Mouse (Mus musculus) limb, embryonic 15.5 days (tissue): ENCODE measurements at regions not wholly inside any gene's neighbourhood (a gene's known extent, or its start where the extent isn't known, plus 50 kb on each side); places are given as distances from the start of the nearest gene placed in this dataset.
A peak's percentile ranks its signal among the peaks of the same experiment; 100 is the strongest.

Experiments used
- ATAC-seq: fragments of 200-750 bp; cut with Nextera tagmentation; 2 replicates; pipeline ENCODE4 v1.8.0; 2017; ENCODE audit warnings: low read depth, moderate TSS enrichment; ENCODE audit not compliant: insufficient number of reproducible peaks, low FRiP score, low TSS enrichment
- H3K27ac ChIP-seq: fragments of 300-500 bp; sonication (generic); 2 replicates; pipeline ENCODE4 v1.5.1; 2015; ENCODE audit warnings: moderate library complexity, mild to moderate bottlenecking, inconsistent platforms
- H3K27me3 ChIP-seq: fragments of 300-500 bp; sonication (generic); 2 replicates; pipeline ENCODE4 v1.6.1; 2015; ENCODE audit warnings: inconsistent platforms
- H3K36me3 ChIP-seq: fragments of 300-500 bp; sonication (generic); 2 replicates; pipeline ENCODE4 v1.6.1; 2015; ENCODE audit warnings: inconsistent platforms
- H3K4me1 ChIP-seq: fragments of 300-500 bp; sonication (generic); 2 replicates; pipeline ENCODE4 v1.6.1; 2015; ENCODE audit warnings: inconsistent platforms
- H3K4me2 ChIP-seq: fragments of 300-500 bp; sonication (generic); 2 replicates; pipeline ENCODE4 v1.6.1; 2015; ENCODE audit warnings: mild to moderate bottlenecking, inconsistent platforms
- H3K4me3 ChIP-seq: fragments of 300-500 bp; sonication (generic); 2 replicates; pipeline ENCODE4 v1.5.1; 2015; ENCODE audit warnings: mild to moderate bottlenecking, inconsistent platforms
- H3K9ac ChIP-seq: fragments of 300-500 bp; sonication (generic); 2 replicates; pipeline ENCODE4 v1.6.1; 2015; ENCODE audit warnings: inconsistent platforms
- H3K9me3 ChIP-seq: fragments of 300-500 bp; sonication (generic); 2 replicates; pipeline ENCODE4 v1.6.1; 2016; ENCODE audit warnings: inconsistent platforms
- WGBS: fragments of 180-500 bp; shearing (Covaris S2); methylation state at CpG from one replicate; pipeline ENCODE4 v1.1.7; 2015; 5-methylcytosine and 5-hydroxymethylcytosine counted together

DNA sequence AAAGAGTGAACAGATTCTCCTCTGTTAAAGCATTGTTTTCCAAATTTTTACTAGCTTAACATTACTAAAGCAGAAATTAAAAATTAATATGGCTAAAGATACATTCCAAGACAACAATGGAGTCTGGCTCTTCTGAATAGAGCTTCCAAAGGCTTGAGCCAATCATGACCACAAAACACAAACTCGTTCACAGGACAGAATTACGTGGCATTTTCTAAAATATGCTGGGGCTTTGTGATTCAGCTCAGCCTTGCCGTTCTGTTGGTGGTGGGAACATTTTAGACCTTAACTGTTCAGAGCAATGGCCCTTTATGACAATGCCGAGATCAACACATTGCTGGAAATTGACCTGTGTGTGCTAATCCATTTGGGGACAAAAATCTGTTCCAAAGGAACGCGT lies 318.7 kb downstream of the Setd4 start:
- WGBS: 93% methylated on average over 6 of the region's 6 CpGs
- H3K4me1 ChIP-seq: no peaks in the 10 kb centered on the region
- no peaks in the 10 kb centered on the region for H3K36me3 ChIP-seq
- no peak overlapping the region for H3K4me2 ChIP-seq
- no peaks in the 10 kb centered on the region for H3K9me3 ChIP-seq
- H3K4me3 ChIP-seq: no peak overlapping the region
- no peak overlapping the region for H3K9ac ChIP-seq
- H3K27me3 ChIP-seq: peaks cover 2% of the 10 kb centered on the region; the same call in 1 of the 2 replicates
- no peak for ATAC-seq
- H3K27ac ChIP-seq: no peak overlapping the region

DNA sequence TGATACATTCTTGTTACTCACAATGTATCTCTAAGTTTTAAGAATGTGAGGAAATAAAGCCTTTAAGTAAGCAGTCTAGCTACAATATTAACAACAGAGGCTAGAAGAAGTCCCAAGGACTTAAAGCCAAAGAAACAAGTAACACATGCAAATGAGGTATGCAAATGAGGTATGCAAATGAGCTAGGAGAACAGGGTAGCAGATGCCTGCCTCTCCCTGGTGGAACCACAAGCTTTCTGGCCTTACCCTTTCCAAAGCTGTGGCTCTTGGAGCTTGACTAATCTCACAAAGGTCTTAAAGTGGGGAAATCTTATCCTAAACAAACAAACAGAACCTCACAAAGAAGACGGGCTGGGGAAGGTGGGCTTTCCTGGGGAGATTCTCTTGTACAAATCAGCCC lies 322.1 kb downstream of the Setd4 start:
- no peak overlapping the region for H3K27ac ChIP-seq
- H3K36me3 ChIP-seq: no peaks in the 10 kb centered on the region
- no peaks in the 10 kb centered on the region for H3K4me1 ChIP-seq
- H3K4me3 ChIP-seq: no peak overlapping the region
- no peaks in the 10 kb centered on the region for H3K9me3 ChIP-seq
- ATAC-seq: no peak
- H3K27me3 ChIP-seq: peaks cover 4% of the 10 kb centered on the region; the same call in 1 of the 2 replicates
- H3K9ac ChIP-seq: no peak overlapping the region
- 19% methylated on average over 1 of the region's 1 CpGs for WGBS
- no peak overlapping the region for H3K4me2 ChIP-seq

DNA sequence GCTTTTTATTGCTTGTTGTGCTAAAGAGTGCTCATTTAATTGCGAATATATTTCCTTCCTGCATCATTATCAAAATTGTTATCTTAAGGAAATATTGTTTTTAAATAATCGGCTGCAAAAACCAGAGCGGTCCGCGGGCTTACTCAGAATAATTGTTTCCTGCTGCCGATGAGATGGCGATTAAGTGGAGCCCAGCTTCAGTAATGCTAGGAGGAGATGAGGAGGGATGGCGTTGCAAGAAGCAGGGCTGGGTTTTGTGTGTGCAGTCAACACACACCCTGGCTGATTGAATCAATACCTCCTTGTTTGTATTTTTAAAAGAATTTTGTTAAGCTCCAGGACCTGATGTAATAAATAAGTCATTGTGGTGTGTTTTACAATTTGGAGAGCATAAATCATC lies 331.2 kb downstream of the Setd4 start:
- ATAC-seq: no peak
- Histone ChIP-seq H3K27me3 (peaks cover 19% of the 10 kb centered on the region; the same call in 1 of the 2 replicates), H3K4me3 (no peak overlapping the region), H3K27ac (no peak overlapping the region), H3K4me1 (no peaks in the 10 kb centered on the region), H3K9ac (no peak overlapping the region), H3K4me2 (no peak overlapping the region; the same call in 1 of the 2 replicates), H3K36me3 (no peaks in the 10 kb centered on the region), H3K9me3 (no peaks in the 10 kb centered on the region)
- 23% methylated on average over 8 of the region's 8 CpGs for whole genome bisulfite sequencing

DNA sequence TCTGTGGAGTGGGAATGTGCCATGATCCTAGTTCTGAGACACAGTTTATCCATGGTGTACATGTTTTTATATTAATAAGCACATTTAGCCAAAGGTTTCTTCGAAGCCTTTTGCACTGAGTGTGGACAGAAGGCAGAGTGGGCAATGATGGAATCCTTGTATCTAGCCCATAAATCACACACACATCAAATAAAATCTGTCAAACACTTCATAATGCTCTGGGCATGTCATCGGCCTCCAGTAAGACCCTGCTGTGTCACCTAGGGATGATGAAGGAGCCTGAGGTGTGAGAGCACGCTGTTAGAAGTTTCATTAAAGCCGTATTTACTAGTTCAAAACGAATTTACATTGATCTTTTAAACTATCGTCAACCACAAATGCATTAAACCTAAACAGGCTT lies 331.7 kb downstream of the Setd4 start:
- Histone ChIP-seq H3K27ac (no peak overlapping the region), H3K4me3 (no peak overlapping the region), H3K4me2 (no peak overlapping the region; the same call in 1 of the 2 replicates), H3K27me3 (peaks cover 24% of the 10 kb centered on the region), H3K36me3 (no peaks in the 10 kb centered on the region), H3K9ac (no peak overlapping the region), H3K9me3 (no peaks in the 10 kb centered on the region), H3K4me1 (no peaks in the 10 kb centered on the region)
- ATAC-seq: no peak
- 24% methylated on average over 6 of the region's 6 CpGs for WGBS

DNA sequence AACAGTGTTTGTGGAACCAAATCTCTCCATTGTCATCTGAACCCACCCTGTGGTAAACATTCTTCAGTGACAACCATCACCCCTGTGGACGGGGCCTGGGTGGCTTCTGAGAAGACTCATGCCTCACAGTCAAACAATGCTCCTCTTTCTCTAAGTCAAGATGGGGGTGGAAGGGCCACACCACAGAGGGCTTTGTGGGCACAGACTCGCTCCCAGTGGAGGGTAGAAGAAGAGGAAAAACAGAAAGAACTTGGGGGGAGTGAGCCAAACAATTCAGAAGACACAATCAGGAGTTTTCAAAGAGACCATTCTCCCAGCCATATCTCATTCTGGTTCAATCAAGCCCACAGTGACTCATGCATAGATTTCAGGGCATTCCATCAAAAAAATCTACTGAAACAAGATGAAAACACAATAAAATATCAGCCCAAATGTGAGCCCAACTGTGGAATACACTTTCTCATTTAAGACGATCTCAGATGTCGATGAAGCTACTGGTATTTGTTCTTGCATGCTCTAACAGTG lies 339.7 kb downstream of the Setd4 start:
- no peaks in the 10 kb centered on the region for H3K36me3 ChIP-seq
- H3K4me2 ChIP-seq: no peak overlapping the region
- H3K9ac ChIP-seq: no peak overlapping the region
- H3K4me1 ChIP-seq: no peaks in the 10 kb centered on the region
- ATAC-seq: no peak
- peaks cover 36% of the 10 kb centered on the region for H3K27me3 ChIP-seq
- H3K9me3 ChIP-seq: no peaks in the 10 kb centered on the region
- no peak overlapping the region for H3K27ac ChIP-seq
- H3K4me3 ChIP-seq: no peak overlapping the region
- WGBS: 64% methylated on average over 4 of the region's 4 CpGs

DNA sequence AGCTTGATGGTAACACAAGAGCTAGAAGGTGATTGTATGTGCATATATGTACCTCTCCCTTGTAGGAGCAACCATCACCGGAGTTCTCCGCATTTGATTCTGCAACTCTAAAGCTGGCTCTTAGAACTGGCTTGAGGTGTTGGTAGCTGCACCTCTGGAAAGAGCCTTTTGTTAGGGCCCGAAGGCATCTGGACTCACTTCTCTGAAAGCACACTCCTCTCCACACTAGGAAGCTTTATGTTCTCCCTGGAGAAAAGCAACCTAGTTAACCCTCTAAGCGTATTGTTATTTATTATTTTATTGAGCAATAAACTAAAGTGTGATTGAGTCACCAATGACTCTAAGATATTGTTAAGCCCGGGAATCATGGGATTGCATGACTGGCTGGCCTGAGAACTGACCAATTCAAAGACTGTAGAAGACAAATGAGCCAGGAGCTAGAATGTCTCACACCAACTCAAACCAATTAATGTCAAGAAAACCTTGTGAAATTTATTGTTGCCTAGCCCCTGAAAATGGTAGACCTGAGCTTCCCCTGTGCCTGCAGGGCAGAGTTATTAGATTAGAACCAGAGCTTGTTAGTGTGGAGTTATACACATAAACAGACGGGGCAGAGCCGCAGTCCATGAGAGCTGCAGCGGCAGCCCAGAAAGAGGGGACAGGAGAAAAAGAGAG lies 340.6 kb downstream of the Setd4 start:
- H3K4me2 ChIP-seq: no peak overlapping the region
- ATAC-seq: no peak

DNA sequence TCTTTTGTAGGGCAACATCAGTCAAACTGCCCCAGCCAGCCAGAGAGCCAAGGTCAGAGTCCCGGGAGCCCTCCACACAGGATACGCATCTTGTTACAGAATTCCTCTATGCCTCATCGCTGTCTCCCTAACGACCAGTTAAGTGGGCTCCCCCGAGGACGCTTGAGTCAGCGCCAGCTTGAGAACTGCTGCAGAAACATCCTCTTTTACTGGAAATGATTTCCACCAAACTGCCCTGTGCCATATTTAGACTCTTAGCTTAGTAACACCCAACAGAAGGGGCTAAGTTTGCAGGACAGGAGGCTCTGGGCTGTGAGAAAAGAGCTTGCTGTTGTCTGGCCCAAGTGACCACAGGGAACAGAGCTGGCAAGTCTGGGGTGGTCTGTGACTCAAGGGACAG lies 357.0 kb downstream of the Setd4 start:
- H3K36me3 ChIP-seq: no peaks in the 10 kb centered on the region
- H3K27me3 ChIP-seq: no peaks in the 10 kb centered on the region
- no peaks in the 10 kb centered on the region for H3K9me3 ChIP-seq
- H3K4me1 ChIP-seq: no peaks in the 10 kb centered on the region
- no peak overlapping the region for H3K4me2 ChIP-seq
- ATAC-seq: no peak
- H3K27ac ChIP-seq: peak overlapping the region; percentile 14; the same call in 1 of the 2 replicates
- 33% methylated on average over 7 of the region's 7 CpGs for WGBS
- no peak overlapping the region for H3K4me3 ChIP-seq
- H3K9ac ChIP-seq: no peak overlapping the region

More for the DNA sequence above, 340.6 kb downstream of the Setd4 start:
- no peak overlapping the region for H3K9ac ChIP-seq
- no peaks in the 10 kb centered on the region for H3K4me1 ChIP-seq
- H3K27me3 ChIP-seq: peaks cover 31% of the 10 kb centered on the region
- 26% methylated on average over 8 of the region's 8 CpGs for WGBS
- no peak overlapping the region for H3K27ac ChIP-seq
- no peaks in the 10 kb centered on the region for H3K36me3 ChIP-seq
- H3K9me3 ChIP-seq: no peaks in the 10 kb centered on the region
- H3K4me3 ChIP-seq: no peak overlapping the region

DNA sequence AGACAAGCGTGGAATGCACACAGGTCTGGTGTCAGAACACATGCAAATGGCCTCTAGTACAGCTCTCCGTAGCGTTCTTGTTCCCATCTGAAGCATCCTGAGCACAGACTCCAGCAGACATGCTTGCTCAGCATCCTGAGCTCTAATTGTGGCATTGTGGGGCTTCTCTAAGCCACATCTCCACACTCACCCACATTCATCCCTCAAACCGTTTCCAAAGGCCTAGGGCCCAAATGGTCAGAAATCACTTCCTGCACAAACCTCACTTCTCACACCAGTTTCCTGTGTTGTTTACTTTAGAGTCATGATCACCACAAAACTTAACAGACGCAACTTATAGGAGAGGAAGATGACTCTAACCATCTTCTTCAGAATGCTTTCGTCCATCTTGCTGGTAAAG lies 358.1 kb downstream of the Setd4 start:
- no peaks in the 10 kb centered on the region for H3K4me1 ChIP-seq
- no peaks in the 10 kb centered on the region for H3K27me3 ChIP-seq
- H3K9me3 ChIP-seq: no peaks in the 10 kb centered on the region
- H3K9ac ChIP-seq: no peak overlapping the region
- no peak overlapping the region for H3K4me3 ChIP-seq
- H3K4me2 ChIP-seq: no peak overlapping the region
- H3K36me3 ChIP-seq: no peaks in the 10 kb centered on the region
- no peak for ATAC-seq
- WGBS: 76% methylated on average over 6 of the region's 6 CpGs
- no peak overlapping the region for H3K27ac ChIP-seq

DNA sequence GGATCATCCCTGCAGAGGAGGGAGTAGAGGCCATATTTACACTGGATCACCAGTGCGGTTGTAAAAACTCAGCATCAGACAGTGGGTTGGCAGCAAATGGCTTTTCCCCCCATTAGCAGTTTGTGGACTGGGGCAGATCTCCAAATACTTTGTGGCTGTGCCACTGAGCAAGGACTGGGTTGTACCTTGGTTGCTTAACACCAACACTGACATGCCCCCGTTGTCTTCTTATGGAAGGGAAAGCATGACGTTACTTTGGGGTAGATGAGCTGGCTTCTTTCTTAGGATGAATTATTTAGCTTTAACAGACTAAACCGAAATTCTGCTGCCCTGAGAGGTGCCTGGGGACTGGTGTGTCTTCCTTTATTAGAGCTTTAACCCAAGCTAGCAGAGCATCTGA lies 365.0 kb downstream of the Setd4 start:
- no peaks in the 10 kb centered on the region for H3K9me3 ChIP-seq
- no peak overlapping the region for H3K4me2 ChIP-seq
- no peak for ATAC-seq
- no peak overlapping the region for H3K4me3 ChIP-seq
- no peak overlapping the region for H3K27ac ChIP-seq
- 74% methylated on average over 4 of the region's 4 CpGs for WGBS
- H3K36me3 ChIP-seq: no peaks in the 10 kb centered on the region
- no peaks in the 10 kb centered on the region for H3K4me1 ChIP-seq
- H3K9ac ChIP-seq: no peak overlapping the region
- H3K27me3 ChIP-seq: no peaks in the 10 kb centered on the region

DNA sequence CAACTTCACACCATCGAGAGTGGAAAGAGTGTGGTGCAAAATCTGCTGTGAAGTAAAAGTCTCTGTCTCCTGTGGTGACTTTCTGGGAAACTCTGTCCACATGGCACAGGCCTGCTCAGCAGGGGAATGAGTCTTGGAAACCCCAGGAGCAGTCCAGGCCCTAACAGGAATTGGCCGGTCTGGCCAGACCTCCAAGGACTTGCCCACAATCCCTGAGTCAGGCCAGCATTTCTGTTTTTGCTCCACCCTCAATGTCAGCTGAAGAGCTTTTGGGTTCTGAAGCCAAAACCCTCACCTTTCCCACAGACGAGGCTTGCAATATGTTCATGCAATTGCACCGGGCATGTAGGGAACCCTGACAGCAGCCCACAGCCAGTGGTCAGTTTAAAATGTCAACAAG lies 365.5 kb downstream of the Setd4 start:
- WGBS: 68% methylated on average over 4 of the region's 4 CpGs
- Histone ChIP-seq H3K4me3 (no peak overlapping the region), H3K4me2 (no peak overlapping the region), H3K9me3 (no peaks in the 10 kb centered on the region), H3K4me1 (no peaks in the 10 kb centered on the region), H3K36me3 (no peaks in the 10 kb centered on the region), H3K9ac (no peak overlapping the region), H3K27me3 (no peaks in the 10 kb centered on the region), H3K27ac (no peak overlapping the region)
- ATAC-seq: no peak

DNA sequence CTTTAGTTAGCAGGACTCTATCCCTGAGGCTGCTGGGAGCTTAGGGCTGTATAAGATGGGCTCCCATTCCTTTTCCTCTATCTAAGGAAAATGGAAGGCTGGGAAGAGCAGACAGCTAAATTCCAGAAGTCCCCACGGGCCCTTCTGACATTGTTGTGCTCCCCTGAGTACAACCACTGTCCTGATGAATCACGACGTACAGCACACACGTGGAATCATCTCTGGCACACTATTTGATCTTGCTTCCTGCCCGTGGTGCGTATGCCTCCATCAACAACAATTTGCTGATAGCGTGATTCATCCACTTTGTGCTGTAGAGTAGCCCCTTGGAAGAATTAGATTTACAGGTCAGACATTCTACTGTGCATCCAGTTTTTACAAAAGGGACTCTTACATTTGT lies 378.2 kb downstream of the Setd4 start:
- Histone ChIP-seq H3K4me1 (no peaks in the 10 kb centered on the region), H3K9me3 (no peaks in the 10 kb centered on the region), H3K27me3 (no peaks in the 10 kb centered on the region), H3K36me3 (no peaks in the 10 kb centered on the region), H3K4me3 (no peak overlapping the region), H3K4me2 (no peak overlapping the region), H3K27ac (no peak overlapping the region), H3K9ac (no peak overlapping the region)
- no peak for ATAC-seq
- 84% methylated on average over 7 of the region's 7 CpGs for WGBS

DNA sequence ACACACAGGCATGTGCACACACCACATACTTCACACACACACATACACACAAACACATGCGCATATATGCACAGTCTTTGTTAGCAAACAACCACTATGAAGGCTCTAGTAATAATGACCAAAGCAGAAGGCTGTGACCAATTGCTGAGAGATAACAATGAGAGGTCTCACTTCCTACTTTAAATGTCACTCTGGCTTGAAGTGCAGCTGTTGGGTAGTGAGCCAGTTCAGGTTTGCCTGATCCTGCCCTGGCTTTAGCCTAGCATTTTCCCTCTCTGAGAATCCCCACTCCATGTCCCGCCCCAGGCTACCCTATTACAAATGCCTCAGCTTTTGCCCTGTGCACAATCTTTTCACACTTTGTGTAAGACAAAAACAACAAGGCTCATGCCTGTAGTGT lies 378.7 kb downstream of the Setd4 start:
- H3K9me3 ChIP-seq: no peaks in the 10 kb centered on the region
- 86% methylated on average over 2 of the region's 2 CpGs for WGBS
- no peaks in the 10 kb centered on the region for H3K36me3 ChIP-seq
- H3K27me3 ChIP-seq: no peaks in the 10 kb centered on the region
- no peak overlapping the region for H3K4me3 ChIP-seq
- no peaks in the 10 kb centered on the region for H3K4me1 ChIP-seq
- H3K9ac ChIP-seq: no peak overlapping the region
- ATAC-seq: no peak
- H3K27ac ChIP-seq: no peak overlapping the region
- H3K4me2 ChIP-seq: no peak overlapping the region

DNA sequence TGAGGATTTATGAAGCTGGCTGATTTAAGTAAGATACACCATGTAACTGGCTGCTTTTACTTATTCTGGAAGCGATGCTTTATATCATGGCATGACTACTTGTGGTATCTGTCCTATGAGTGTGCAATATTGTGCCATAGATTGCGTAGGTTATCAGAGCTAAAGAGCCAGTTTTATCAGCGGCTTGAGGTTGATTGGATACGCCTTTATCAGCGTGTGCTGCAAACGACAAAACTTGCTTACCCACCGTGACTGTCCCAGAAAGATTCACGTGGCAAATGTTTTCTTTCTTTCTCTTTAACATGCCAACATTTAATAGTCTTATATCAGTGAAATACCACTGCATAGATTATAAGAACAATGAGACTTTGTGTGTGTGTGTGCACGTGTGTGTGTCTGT lies 384.1 kb downstream of the Setd4 start:
- no peak for ATAC-seq
- H3K9ac ChIP-seq: no peak overlapping the region
- H3K36me3 ChIP-seq: no peaks in the 10 kb centered on the region
- no peak overlapping the region for H3K4me3 ChIP-seq
- no peaks in the 10 kb centered on the region for H3K4me1 ChIP-seq
- H3K9me3 ChIP-seq: no peaks in the 10 kb centered on the region
- no peak overlapping the region for H3K27ac ChIP-seq
- no peak overlapping the region for H3K4me2 ChIP-seq
- WGBS: 85% methylated on average over 9 of the region's 9 CpGs
- H3K27me3 ChIP-seq: 0 out of 2 replicates have a peak, but pooled peaks cover 15% of the 10 kb centered on the region
